Mouse (Mus musculus): ENCODE results near the gene Samd13. TPM values are rescaled to one million over a fixed set of nuclear protein-coding genes. Genes with fewer than 3 reads are reported as not detected.

The Samd13 gene
- polyA plus RNA-seq, 1 experiment, result not detected

- Histone ChIP-seq H3K36me3 (ENCODE audit: control insufficient read depth, insufficient read depth, low read length) (no peaks in the 10 kb centered on the region), H3K27ac (ENCODE audit: insufficient read depth, low read depth, low read length) (no peak overlapping the region), H3K27me3 (ENCODE audit: control insufficient read depth, insufficient read depth, low read length) (no peaks in the 10 kb centered on the region), H3K4me1 (ENCODE audit: control insufficient read depth, insufficient read depth, insufficient read length, low read length) (no peaks in the 10 kb centered on the region), H3K4me3 (ENCODE audit: low read depth, low read length) (no peak overlapping the region)
- TF ChIP-seq CTCF (IDR thresholded peaks at IDR 0.05; ENCODE audit: extremely low read depth, insufficient read length, insufficient replicate concordance, low read depth, low read length), result no peak
- TF ChIP-seq POLR2A (IDR thresholded peaks at IDR 0.05; ENCODE audit: low read depth, low read length), result no peak
- 79% methylated on average over 5 of the region's 5 CpGs for WGBS
Measured at GRCm38 (mm10) chr3:146632506-146632905, 52.9 kb downstream of the Samd13 start.

- H3K36me3 ChIP-seq (ENCODE audit: control insufficient read depth, insufficient read depth, low read length), result no peaks in the 10 kb centered on the region
- H3K4me3 ChIP-seq (ENCODE audit: low read depth, low read length), result no peak overlapping the region
- H3K27me3 ChIP-seq (ENCODE audit: control insufficient read depth, insufficient read depth, low read length), result no peaks in the 10 kb centered on the region
- 69% methylated on average over 8 of the region's 8 CpGs for WGBS
- H3K4me1 ChIP-seq (ENCODE audit: control insufficient read depth, insufficient read depth, insufficient read length, low read length), result no peaks in the 10 kb centered on the region
- no peak for TF ChIP-seq POLR2A (IDR thresholded peaks at IDR 0.05; ENCODE audit: low read depth, low read length)
- TF ChIP-seq CTCF (IDR thresholded peaks at IDR 0.05; ENCODE audit: extremely low read depth, insufficient read length, insufficient replicate concordance, low read depth, low read length), result no peak
- no peak overlapping the region for H3K27ac ChIP-seq (ENCODE audit: insufficient read depth, low read depth, low read length)
Measured at GRCm38 (mm10) chr3:146628227-146628982, 57.0 kb downstream of the Samd13 start.

DNA sequence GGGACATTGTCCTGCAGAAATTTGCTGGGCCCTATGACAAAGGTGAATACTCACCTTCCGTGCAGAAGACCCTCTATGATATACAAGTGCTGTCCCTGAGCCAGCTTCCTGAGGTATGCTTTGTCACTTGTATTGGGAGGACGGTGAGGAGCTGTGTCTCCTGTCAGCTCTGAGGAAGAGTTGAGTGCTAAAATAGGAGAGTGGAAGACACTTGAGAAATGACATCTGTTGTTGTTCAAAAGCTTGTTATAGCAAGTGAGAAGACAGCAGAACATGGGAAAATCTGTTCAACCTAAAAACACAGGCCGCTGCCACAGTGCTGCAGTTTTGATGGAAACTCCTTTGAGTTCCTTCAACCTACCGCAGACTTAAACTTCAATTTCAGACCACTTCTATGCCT lies 59.6 kb downstream of the Samd13 start:
- Histone ChIP-seq H3K36me3 (ENCODE audit: control insufficient read depth, insufficient read depth, low read length) (no peaks in the 10 kb centered on the region), H3K4me3 (ENCODE audit: low read depth, low read length) (no peak overlapping the region), H3K4me1 (ENCODE audit: control insufficient read depth, insufficient read depth, insufficient read length, low read length) (no peaks in the 10 kb centered on the region), H3K27me3 (ENCODE audit: control insufficient read depth, insufficient read depth, low read length) (no peaks in the 10 kb centered on the region), H3K27ac (ENCODE audit: insufficient read depth, low read depth, low read length) (no peak overlapping the region)
- TF ChIP-seq POLR2A (IDR thresholded peaks at IDR 0.05; ENCODE audit: low read depth, low read length), result no peak
- TF ChIP-seq CTCF (IDR thresholded peaks at IDR 0.05; ENCODE audit: extremely low read depth, insufficient read length, insufficient replicate concordance, low read depth, low read length), result no peak
- 85% methylated on average over 4 of the region's 4 CpGs for WGBS

- no peaks in the 10 kb centered on the region for H3K27me3 ChIP-seq (ENCODE audit: control insufficient read depth, insufficient read depth, low read length)
- H3K27ac ChIP-seq (ENCODE audit: insufficient read depth, low read depth, low read length), result no peak overlapping the region
- no peak overlapping the region for H3K4me3 ChIP-seq (ENCODE audit: low read depth, low read length)
- TF ChIP-seq POLR2A (IDR thresholded peaks at IDR 0.05; ENCODE audit: low read depth, low read length), result no peak
- TF ChIP-seq CTCF (IDR thresholded peaks at IDR 0.05; ENCODE audit: extremely low read depth, insufficient read length, insufficient replicate concordance, low read depth, low read length), result no peak
- H3K4me1 ChIP-seq (ENCODE audit: control insufficient read depth, insufficient read depth, insufficient read length, low read length), result no peaks in the 10 kb centered on the region
- WGBS, result 85% methylated on average over 11 of the region's 11 CpGs
- no peaks in the 10 kb centered on the region for H3K36me3 ChIP-seq (ENCODE audit: control insufficient read depth, insufficient read depth, low read length)
Measured at GRCm38 (mm10) chr3:146621966-146622365, 63.4 kb downstream of the Samd13 start.

DNA sequence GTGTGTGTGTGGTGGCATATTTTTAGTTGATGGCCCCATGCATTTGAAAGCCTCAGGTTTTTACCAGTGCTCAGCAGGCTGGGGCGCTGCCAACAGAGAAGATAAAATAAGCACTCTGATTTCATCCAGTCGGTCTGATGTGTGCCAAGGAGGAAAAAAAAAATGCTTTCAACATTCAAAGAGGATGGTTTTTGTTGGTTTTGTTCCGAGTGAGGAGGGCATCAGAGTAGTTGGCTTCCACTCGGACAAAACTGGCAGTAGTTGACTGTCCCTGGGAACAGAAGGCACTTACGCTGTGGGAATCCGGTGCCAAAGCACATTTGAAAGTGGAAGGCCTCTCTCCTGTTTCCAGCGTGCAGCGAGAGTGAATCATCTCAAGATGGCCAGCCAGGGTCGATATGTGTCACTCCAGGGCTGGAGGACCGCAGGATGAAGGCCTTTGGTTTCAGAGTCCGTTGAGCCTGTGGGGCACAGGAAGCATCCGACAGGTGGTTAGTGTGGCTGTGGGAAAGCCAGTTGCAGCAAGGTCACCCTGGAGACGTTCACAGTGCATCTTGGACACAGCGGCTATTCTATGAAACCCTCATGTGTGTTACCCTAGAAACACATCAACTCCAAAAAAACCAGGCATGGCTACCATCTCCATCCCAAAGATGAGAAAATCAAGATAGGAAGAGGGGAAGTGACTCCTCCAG lies 64.7 kb downstream of the Samd13 start:
- no peak overlapping the region for H3K4me3 ChIP-seq (ENCODE audit: low read depth, low read length)
- H3K4me1 ChIP-seq (ENCODE audit: control insufficient read depth, insufficient read depth, insufficient read length, low read length), result no peaks in the 10 kb centered on the region
- no peak overlapping the region for H3K27ac ChIP-seq (ENCODE audit: insufficient read depth, low read depth, low read length)
- H3K36me3 ChIP-seq (ENCODE audit: control insufficient read depth, insufficient read depth, low read length), result no peaks in the 10 kb centered on the region
- H3K27me3 ChIP-seq (ENCODE audit: control insufficient read depth, insufficient read depth, low read length), result no peaks in the 10 kb centered on the region
- no peak for TF ChIP-seq CTCF (IDR thresholded peaks at IDR 0.05; ENCODE audit: extremely low read depth, insufficient read length, insufficient replicate concordance, low read depth, low read length)
- 78% methylated on average over 14 of the region's 14 CpGs for WGBS

DNA sequence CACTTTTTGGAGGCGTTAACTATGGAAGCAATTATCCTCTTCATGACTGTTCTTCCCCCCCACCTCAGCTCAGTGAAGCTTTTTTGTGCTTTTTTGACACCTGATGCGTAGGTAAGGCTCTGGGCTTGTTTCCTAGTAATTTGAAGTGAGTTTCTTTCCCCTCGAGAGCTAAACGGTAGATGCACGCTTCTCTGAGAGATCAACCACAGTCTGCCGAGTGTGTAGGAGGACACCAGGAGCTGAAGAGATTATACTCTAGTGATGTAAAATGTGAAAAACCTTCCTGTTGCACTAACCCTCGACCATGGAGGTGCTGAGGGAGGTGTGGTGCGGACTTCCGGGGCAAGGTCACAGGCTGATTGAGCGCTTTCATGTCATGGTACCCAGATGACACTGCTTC lies 65.3 kb downstream of the Samd13 start:
- Histone ChIP-seq H3K4me3 (ENCODE audit: low read depth, low read length) (no peak overlapping the region), H3K27me3 (ENCODE audit: control insufficient read depth, insufficient read depth, low read length) (no peaks in the 10 kb centered on the region), H3K36me3 (ENCODE audit: control insufficient read depth, insufficient read depth, low read length) (no peaks in the 10 kb centered on the region), H3K27ac (ENCODE audit: insufficient read depth, low read depth, low read length) (no peak overlapping the region), H3K4me1 (ENCODE audit: control insufficient read depth, insufficient read depth, insufficient read length, low read length) (no peaks in the 10 kb centered on the region)
- WGBS, result 85% methylated on average over 10 of the region's 10 CpGs
- no peak for TF ChIP-seq CTCF (IDR thresholded peaks at IDR 0.05; ENCODE audit: extremely low read depth, insufficient read length, insufficient replicate concordance, low read depth, low read length)
- TF ChIP-seq POLR2A (IDR thresholded peaks at IDR 0.05; ENCODE audit: low read depth, low read length), result no peak

GRCm38 (mm10) chr3:146618357-146618756 lies 67.0 kb downstream of the Samd13 start:
- Histone ChIP-seq H3K27me3 (ENCODE audit: control insufficient read depth, insufficient read depth, low read length) (no peaks in the 10 kb centered on the region), H3K4me1 (ENCODE audit: control insufficient read depth, insufficient read depth, insufficient read length, low read length) (no peaks in the 10 kb centered on the region), H3K27ac (ENCODE audit: insufficient read depth, low read depth, low read length) (no peak overlapping the region), H3K36me3 (ENCODE audit: control insufficient read depth, insufficient read depth, low read length) (no peaks in the 10 kb centered on the region), H3K4me3 (ENCODE audit: low read depth, low read length) (no peak overlapping the region)
- WGBS, result 33% methylated on average over 4 of the region's 4 CpGs
- TF ChIP-seq POLR2A (IDR thresholded peaks at IDR 0.05; ENCODE audit: low read depth, low read length) (no peak), CTCF (IDR thresholded peaks at IDR 0.05; ENCODE audit: extremely low read depth, insufficient read length, insufficient replicate concordance, low read depth, low read length) (no peak)

Data from small intestine, adult 2 months (tissue).